Mouse (Mus musculus): Measurements from ENCODE around the gene Gpa33. TPM values are rescaled to one million over a fixed set of nuclear protein-coding genes. Genes with fewer than 3 reads are reported as not detected.

Gpa33 gene
- polyA plus RNA-seq, 1 experiment from 2014 or later: not detected

- no peak overlapping the region for H3K4me3 ChIP-seq
- no peak overlapping the region for H3K27ac ChIP-seq (replicated peaks)
- ATAC-seq (ENCODE audit: low read depth): no peak
- no peak overlapping the region for H3K4me2 ChIP-seq
- no peaks in the 10 kb centered on the region for H3K27me3 ChIP-seq
- WGBS: 83% methylated on average over 7 of the region's 7 CpGs
- H3K9ac ChIP-seq: no peak overlapping the region
- H3K36me3 ChIP-seq: no peaks in the 10 kb centered on the region
- H3K4me1 ChIP-seq (replicated peaks): no peaks in the 10 kb centered on the region
- no peaks in the 10 kb centered on the region for H3K9me3 ChIP-seq
Observed at GRCm38 (mm10) chr1:166169713-166170112, 39.7 kb downstream of the Gpa33 start.

GRCm38 (mm10) chr1:166170852-166171251 lies 40.8 kb downstream of the Gpa33 start:
- Histone ChIP-seq H3K4me2 (no peak overlapping the region), H3K27me3 (no peaks in the 10 kb centered on the region), H3K36me3 (no peaks in the 10 kb centered on the region), H3K9ac (no peak overlapping the region), H3K27ac (replicated peaks) (no peak overlapping the region), H3K4me3 (no peak overlapping the region), H3K9me3 (no peaks in the 10 kb centered on the region), H3K4me1 (replicated peaks) (no peaks in the 10 kb centered on the region)
- 93% methylated on average over 12 of the region's 12 CpGs for WGBS
- no peak for ATAC-seq (ENCODE audit: low read depth)

GRCm38 (mm10) chr1:166172992-166173391 lies 43.0 kb downstream of the Gpa33 start:
- Histone ChIP-seq H3K27me3 (no peaks in the 10 kb centered on the region), H3K4me3 (no peak overlapping the region), H3K9me3 (no peaks in the 10 kb centered on the region), H3K27ac (replicated peaks) (no peak overlapping the region), H3K9ac (no peak overlapping the region), H3K4me1 (replicated peaks) (no peaks in the 10 kb centered on the region), H3K36me3 (no peaks in the 10 kb centered on the region), H3K4me2 (no peak overlapping the region)
- 79% methylated on average over 3 of the region's 3 CpGs for WGBS
- ATAC-seq (ENCODE audit: low read depth): no peak

GRCm38 (mm10) chr1:166173621-166174020 lies 43.6 kb downstream of the Gpa33 start:
- no peaks in the 10 kb centered on the region for H3K27me3 ChIP-seq
- H3K4me1 ChIP-seq (replicated peaks): no peaks in the 10 kb centered on the region
- no peak overlapping the region for H3K9ac ChIP-seq
- no peak overlapping the region for H3K27ac ChIP-seq (replicated peaks)
- no peaks in the 10 kb centered on the region for H3K9me3 ChIP-seq
- H3K36me3 ChIP-seq: no peaks in the 10 kb centered on the region
- H3K4me3 ChIP-seq: no peak overlapping the region
- no peak overlapping the region for H3K4me2 ChIP-seq
- WGBS: 69% methylated on average over 9 of the region's 9 CpGs
- no peak for ATAC-seq (ENCODE audit: low read depth)

GRCm38 (mm10) chr1:166181510-166181909 lies 51.5 kb downstream of the Gpa33 start:
- 89% methylated on average over 7 of the region's 7 CpGs for WGBS
- Histone ChIP-seq H3K4me1 (replicated peaks) (peaks cover 19% of the 10 kb centered on the region), H3K9me3 (no peaks in the 10 kb centered on the region), H3K4me2 (no peak overlapping the region), H3K4me3 (no peak overlapping the region), H3K27me3 (no peaks in the 10 kb centered on the region), H3K27ac (replicated peaks) (no peak overlapping the region), H3K36me3 (no peaks in the 10 kb centered on the region), H3K9ac (no peak overlapping the region)
- ATAC-seq (ENCODE audit: low read depth): no peak

- ATAC-seq (ENCODE audit: low read depth): no peak
- 41% methylated on average over 10 of the region's 10 CpGs for WGBS
- no peak overlapping the region for H3K4me3 ChIP-seq
- H3K4me2 ChIP-seq: no peak overlapping the region
- no peaks in the 10 kb centered on the region for H3K36me3 ChIP-seq
- H3K4me1 ChIP-seq (replicated peaks): peaks cover 19% of the 10 kb centered on the region
- H3K27ac ChIP-seq (replicated peaks): no peak overlapping the region
- H3K27me3 ChIP-seq: no peaks in the 10 kb centered on the region
- H3K9ac ChIP-seq: no peak overlapping the region
- no peaks in the 10 kb centered on the region for H3K9me3 ChIP-seq
Observed at GRCm38 (mm10) chr1:166182952-166183627, 53.1 kb downstream of the Gpa33 start.

GRCm38 (mm10) chr1:166184391-166185229 lies 54.6 kb downstream of the Gpa33 start:
- Histone ChIP-seq H3K9ac (no peak overlapping the region), H3K4me1 (replicated peaks) (peaks cover 19% of the 10 kb centered on the region), H3K4me2 (no peak overlapping the region), H3K27ac (replicated peaks) (no peak overlapping the region), H3K36me3 (no peaks in the 10 kb centered on the region), H3K4me3 (no peak overlapping the region), H3K27me3 (no peaks in the 10 kb centered on the region), H3K9me3 (no peaks in the 10 kb centered on the region)
- WGBS: 81% methylated on average over 22 of the region's 22 CpGs
- ATAC-seq (ENCODE audit: low read depth): no peak

- Histone ChIP-seq H3K4me3 (no peak overlapping the region), H3K27me3 (no peaks in the 10 kb centered on the region), H3K36me3 (no peaks in the 10 kb centered on the region), H3K9me3 (no peaks in the 10 kb centered on the region), H3K4me1 (replicated peaks) (peaks cover 19% of the 10 kb centered on the region), H3K4me2 (no peak overlapping the region), H3K9ac (no peak overlapping the region), H3K27ac (replicated peaks) (no peak overlapping the region)
- WGBS: 84% methylated on average over 5 of the region's 5 CpGs
- ATAC-seq (ENCODE audit: low read depth): no peak
Observed at GRCm38 (mm10) chr1:166185357-166185756, 55.3 kb downstream of the Gpa33 start.

GRCm38 (mm10) chr1:166189821-166190220 lies 59.8 kb downstream of the Gpa33 start:
- no peaks in the 10 kb centered on the region for H3K9me3 ChIP-seq
- 69% methylated on average over 4 of the region's 4 CpGs for WGBS
- no peak overlapping the region for H3K9ac ChIP-seq
- no peaks in the 10 kb centered on the region for H3K27me3 ChIP-seq
- no peak overlapping the region for H3K27ac ChIP-seq (replicated peaks)
- no peak overlapping the region for H3K4me2 ChIP-seq
- no peaks in the 10 kb centered on the region; the same call in 1 of the 2 replicates for H3K4me1 ChIP-seq (replicated peaks)
- H3K36me3 ChIP-seq: no peaks in the 10 kb centered on the region
- no peak overlapping the region for H3K4me3 ChIP-seq
- no peak for ATAC-seq (ENCODE audit: low read depth)

- H3K36me3 ChIP-seq: no peaks in the 10 kb centered on the region
- H3K9me3 ChIP-seq: no peaks in the 10 kb centered on the region
- H3K4me1 ChIP-seq (replicated peaks): no peaks in the 10 kb centered on the region
- H3K27me3 ChIP-seq: no peaks in the 10 kb centered on the region
- WGBS: 27% methylated on average over 5 of the region's 5 CpGs
- H3K9ac ChIP-seq: no peak overlapping the region
- ATAC-seq (ENCODE audit: low read depth): no peak
- H3K4me2 ChIP-seq: no peak overlapping the region
- H3K4me3 ChIP-seq: no peak overlapping the region
- H3K27ac ChIP-seq (replicated peaks): no peak overlapping the region
Observed at GRCm38 (mm10) chr1:166204171-166204570, 74.1 kb downstream of the Gpa33 start.

GRCm38 (mm10) chr1:166205159-166205558 lies 75.1 kb downstream of the Gpa33 start:
- H3K9me3 ChIP-seq: no peaks in the 10 kb centered on the region
- 72% methylated on average over 3 of the region's 3 CpGs for WGBS
- no peaks in the 10 kb centered on the region for H3K4me1 ChIP-seq (replicated peaks)
- no peak overlapping the region for H3K9ac ChIP-seq
- no peak overlapping the region for H3K27ac ChIP-seq (replicated peaks)
- H3K36me3 ChIP-seq: no peaks in the 10 kb centered on the region
- no peak for ATAC-seq (ENCODE audit: low read depth)
- H3K4me2 ChIP-seq: no peak overlapping the region
- H3K4me3 ChIP-seq: no peak overlapping the region
- no peaks in the 10 kb centered on the region for H3K27me3 ChIP-seq

GRCm38 (mm10) chr1:166209371-166209770 lies 79.3 kb downstream of the Gpa33 start:
- WGBS: 91% methylated on average over 6 of the region's 6 CpGs
- Histone ChIP-seq H3K4me1 (replicated peaks) (no peaks in the 10 kb centered on the region), H3K27me3 (no peaks in the 10 kb centered on the region), H3K36me3 (no peaks in the 10 kb centered on the region), H3K9ac (no peak overlapping the region), H3K4me3 (no peak overlapping the region), H3K27ac (replicated peaks) (no peak overlapping the region), H3K9me3 (no peaks in the 10 kb centered on the region), H3K4me2 (no peak overlapping the region)
- ATAC-seq (ENCODE audit: low read depth): no peak

Measured in neural tube, embryonic 13.5 days (tissue).